Mouse (Mus musculus) embryonic facial prominence, embryonic 12.5 days (tissue): ENCODE measurements around the gene Ttc39d. TPM values are rescaled to one million over a fixed set of nuclear protein-coding genes. Genes with fewer than 3 reads are reported as not detected.

Experiments used
- polyA plus RNA-seq: library from polyadenylated mRNA; unstranded; fragments of >200 nt; fragmentation: Nextera tagmentation; extraction: Ambion mirVana; gene quantifications from 2 replicates; pipeline ENCODE4 v1.2.1, GENCODE M21; 2016

Ttc39d gene
- polyA plus RNA-seq, 1 experiment from 2014 or later: 0.10 TPM

Other genes with a start within 250 kb of the Ttc39d start
- 107 and 109 TPM in 2 replicates for gene Hnrnpll, start 145.1 kb upstream of the Ttc39d start, polyA plus RNA-seq
- 19.0 and 23.3 TPM in 2 replicates for gene Galm, start 80.0 kb upstream of the Ttc39d start, polyA plus RNA-seq
- gene Srsf7, start 153 bp upstream of the Ttc39d start, polyA plus RNA-seq: 723 and 760 TPM in 2 replicates
- gene Gemin6, start 17.0 kb downstream of the Ttc39d start, polyA plus RNA-seq: 33.7 and 34.7 TPM in 2 replicates
- 21.2 and 24.1 TPM in 2 replicates for gene Morn2, start 82.7 kb downstream of the Ttc39d start, polyA plus RNA-seq
- gene Dhx57, start 83.0 kb downstream of the Ttc39d start, polyA plus RNA-seq: 29.5 and 30.7 TPM in 2 replicates
- 1.2 and 1.7 TPM in 2 replicates for gene Arhgef33, start 99.9 kb downstream of the Ttc39d start, polyA plus RNA-seq
- 1.6 and 4.7 TPM in 2 replicates for gene Gm10190, start 166.1 kb downstream of the Ttc39d start, polyA plus RNA-seq